Mouse (Mus musculus): ENCODE measurements around the gene Gm7075. TPM values are rescaled to one million over a fixed set of nuclear protein-coding genes. Genes with fewer than 3 reads are reported as not detected.

Gm7075 gene
- polyA plus RNA-seq, 1 experiment from 2014 or later, result not detected

DNA sequence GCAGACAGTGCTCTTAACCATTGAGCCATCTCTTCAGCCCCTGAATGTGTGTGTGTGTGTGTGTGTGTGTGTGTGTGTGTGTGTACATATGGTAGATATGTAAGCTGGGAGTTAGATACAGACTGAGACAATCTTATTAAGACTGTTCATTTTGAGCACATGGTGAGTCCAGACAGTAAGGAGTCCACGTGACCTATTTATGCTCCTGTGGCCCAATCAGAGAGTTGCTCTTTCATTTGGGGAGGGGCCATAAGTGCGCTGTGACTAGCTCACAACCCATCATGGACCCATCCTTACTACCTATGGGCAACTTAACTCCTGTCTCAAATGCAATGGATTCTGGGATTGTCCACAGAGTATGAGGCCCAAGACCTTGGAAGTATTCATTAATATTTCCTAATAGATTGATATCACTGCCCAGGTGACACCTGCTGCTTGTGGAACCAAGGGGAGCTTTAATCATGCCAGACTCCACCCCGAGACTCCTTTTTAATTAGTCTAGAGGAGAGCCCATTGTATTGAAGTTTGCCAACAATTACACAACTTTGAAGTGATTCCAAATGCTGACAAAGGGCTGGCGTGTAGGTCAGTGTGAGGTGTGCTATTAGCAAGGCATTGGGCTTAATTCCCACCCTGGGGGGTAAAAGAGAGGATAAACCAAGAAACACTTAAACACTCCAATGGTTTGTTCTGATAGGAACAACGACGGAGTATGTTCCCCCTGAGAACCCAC is 42.5 kb downstream of the Gm7075 start:
- no peak for ATAC-seq
- 67% methylated on average over 6 of the region's 6 CpGs for WGBS
- Histone ChIP-seq H3K9me3 (no peaks in the 10 kb centered on the region), H3K4me3 (replicated peaks) (no peak overlapping the region), H3K4me1 (replicated peaks) (0 out of 2 replicates have a peak, but pooled peaks cover 2% of the 10 kb centered on the region), H3K9ac (no peak overlapping the region), H3K4me2 (replicated peaks) (no peak overlapping the region), H3K36me3 (no peaks in the 10 kb centered on the region), H3K27ac (no peak overlapping the region), H3K27me3 (replicated peaks) (0 out of 2 replicates have a peak, but pooled peaks cover 5% of the 10 kb centered on the region)

DNA sequence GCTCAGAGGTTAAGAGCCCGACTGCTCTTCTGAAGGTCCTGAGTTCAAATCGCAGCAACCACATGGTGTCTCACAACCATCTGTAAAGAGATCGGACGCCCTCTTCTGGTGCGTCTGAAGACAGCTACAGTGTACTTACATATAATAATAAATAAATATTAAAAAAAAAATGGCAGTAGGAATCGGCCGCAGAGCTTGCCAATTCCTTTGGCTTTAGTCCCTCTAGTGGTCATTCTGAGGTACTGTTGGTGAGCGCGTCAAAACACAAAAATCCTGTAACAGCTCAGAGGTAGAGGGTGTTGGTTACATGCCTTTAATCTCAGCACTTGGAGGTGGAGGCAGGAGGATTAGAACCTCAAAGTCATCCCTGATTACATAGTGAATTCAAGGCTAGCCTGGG is 44.1 kb downstream of the Gm7075 start:
- Histone ChIP-seq H3K4me3 (replicated peaks) (no peak overlapping the region), H3K27me3 (replicated peaks) (0 out of 2 replicates have a peak, but pooled peaks cover 5% of the 10 kb centered on the region), H3K27ac (no peak overlapping the region), H3K36me3 (no peaks in the 10 kb centered on the region), H3K4me2 (replicated peaks) (no peak overlapping the region), H3K9ac (no peak overlapping the region), H3K4me1 (replicated peaks) (0 out of 2 replicates have a peak, but pooled peaks cover 2% of the 10 kb centered on the region), H3K9me3 (no peaks in the 10 kb centered on the region)
- 19% methylated on average over 9 of the region's 9 CpGs for WGBS
- ATAC-seq, result no peak

DNA sequence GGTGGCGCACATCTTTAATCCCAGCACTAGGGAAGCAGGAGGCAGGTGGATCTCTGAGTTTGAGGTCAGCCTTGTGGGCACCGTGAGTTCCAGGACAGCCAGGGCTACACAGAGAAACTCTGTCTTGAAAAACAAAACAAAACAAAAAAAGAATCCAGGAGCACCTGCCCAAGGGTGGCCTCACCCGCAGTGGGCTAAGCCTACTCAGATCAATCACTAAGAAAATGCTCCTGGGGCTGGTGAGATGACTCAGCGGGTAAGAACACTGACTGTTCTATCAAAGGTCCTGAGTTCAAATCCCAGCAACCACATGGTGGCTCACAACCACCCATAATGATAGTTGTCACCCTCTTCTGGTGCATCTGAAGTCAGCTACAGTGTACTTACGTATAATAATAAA is 45.3 kb downstream of the Gm7075 start:
- H3K4me2 ChIP-seq (replicated peaks), result no peak overlapping the region
- no peaks in the 10 kb centered on the region for H3K36me3 ChIP-seq
- no peaks in the 10 kb centered on the region for H3K9me3 ChIP-seq
- no peak overlapping the region for H3K27ac ChIP-seq
- H3K9ac ChIP-seq, result no peak overlapping the region
- WGBS, result 83% methylated on average over 5 of the region's 5 CpGs
- H3K27me3 ChIP-seq (replicated peaks), result 0 out of 2 replicates have a peak, but pooled peaks cover 5% of the 10 kb centered on the region
- H3K4me1 ChIP-seq (replicated peaks), result no peaks in the 10 kb centered on the region
- ATAC-seq, result no peak
- H3K4me3 ChIP-seq (replicated peaks), result no peak overlapping the region

Other genes starting within 250 kb of the Gm7075 start
- 0.04 and 0.08 TPM in 2 replicates for gene Mypn, start 217.8 kb downstream of the Gm7075 start, polyA plus RNA-seq (2015; fragmentation: Nextera tagmentation; extraction: Ambion mirVana)
- gene Herc4, start 178.0 kb downstream of the Gm7075 start, polyA plus RNA-seq (2015; fragmentation: Nextera tagmentation; extraction: Ambion mirVana), result 30.2 and 33.3 TPM in 2 replicates
- gene Sirt1, start 40.1 kb downstream of the Gm7075 start, polyA plus RNA-seq (2015; fragmentation: Nextera tagmentation; extraction: Ambion mirVana), result 4.0 and 5.2 TPM in 2 replicates
- gene Dnajc12, start 39.3 kb downstream of the Gm7075 start, polyA plus RNA-seq (2015; fragmentation: Nextera tagmentation; extraction: Ambion mirVana), result 8.6 and 9.8 TPM in 2 replicates
- gene Ctnna3, start 8.3 kb upstream of the Gm7075 start, polyA plus RNA-seq (2015; fragmentation: Nextera tagmentation; extraction: Ambion mirVana), result 0.98 and 1.3 TPM in 2 replicates